Mouse (Mus musculus): ENCODE data around the gene Aggf1. TPM values are rescaled to one million over a fixed set of nuclear protein-coding genes. Genes with fewer than 3 reads are reported as not detected.

The Aggf1 gene
- total and polyA plus RNA-seq, 3 experiments = 31.0 to 52.6 (median 35.6) TPM

- Histone ChIP-seq H3K36me3 (replicated peaks) (peaks cover 5% of the 10 kb centered on the region), H3K4me3 (ENCODE audit: low read depth, low read length) (no peak overlapping the region), H3K4me1 (ENCODE audit: insufficient read depth, low read depth, low read length) (peaks cover 6% of the 10 kb centered on the region), H3K27me3 (ENCODE audit: insufficient read depth, low read length) (peaks cover 40% of the 10 kb centered on the region), H3K9me3 (replicated peaks) (no peaks in the 10 kb centered on the region)
- ATAC-seq (ENCODE audit: extremely low read depth, insufficient number of reproducible peaks, low FRiP score, poor library complexity, severe bottlenecking) = no peak
- DNase-seq (ENCODE audit: low spot score) = no peak
- TF ChIP-seq GATA2 (IDR thresholded peaks at IDR 0.05; ENCODE audit: borderline replicate concordance, low read depth, low read length) (no peak), CTCF (IDR thresholded peaks at IDR 0.05; ENCODE audit: low read depth, low read length) (no peak), POLR2AphosphoS5 (IDR thresholded peaks at IDR 0.05; ENCODE audit: insufficient replicate concordance, low read depth, low read length) (no peak), GATA1 (IDR thresholded peaks at IDR 0.05; ENCODE audit: borderline replicate concordance, low read length) (no peak), TAL1 (conservative IDR thresholded peaks at IDR 0.05; ENCODE audit: low read depth, low read length) (no peak)
Observed at GRCm38 (mm10) chr13:95343470-95343869, 31.7 kb downstream of the Aggf1 start.

GRCm38 (mm10) chr13:95336122-95336677 lies 39.0 kb downstream of the Aggf1 start:
- TF ChIP-seq GATA1 (IDR thresholded peaks at IDR 0.05; ENCODE audit: borderline replicate concordance, low read length) = no peak
- DNase-seq (ENCODE audit: low spot score) = no peak
- H3K4me3 ChIP-seq (ENCODE audit: low read depth, low read length) = no peak overlapping the region
- H3K27me3 ChIP-seq (ENCODE audit: insufficient read depth, low read length) = peaks cover 40% of the 10 kb centered on the region
- H3K9me3 ChIP-seq (replicated peaks) = no peaks in the 10 kb centered on the region
- H3K36me3 ChIP-seq (replicated peaks) = no peaks in the 10 kb centered on the region
- ATAC-seq (ENCODE audit: extremely low read depth, insufficient number of reproducible peaks, low FRiP score, poor library complexity, severe bottlenecking) = no peak
- H3K4me1 ChIP-seq (ENCODE audit: insufficient read depth, low read depth, low read length) = no peaks in the 10 kb centered on the region

GRCm38 (mm10) chr13:95332086-95332899 lies 42.9 kb downstream of the Aggf1 start:
- DNase-seq (ENCODE audit: low spot score) = no peak
- TF ChIP-seq GATA1 (IDR thresholded peaks at IDR 0.05; ENCODE audit: borderline replicate concordance, low read length) = no peak
- no peak for TF ChIP-seq POLR2AphosphoS5 (IDR thresholded peaks at IDR 0.05; ENCODE audit: insufficient replicate concordance, low read depth, low read length)
- no peak for TF ChIP-seq GATA2 (IDR thresholded peaks at IDR 0.05; ENCODE audit: borderline replicate concordance, low read depth, low read length)
- no peaks in the 10 kb centered on the region for H3K9me3 ChIP-seq (replicated peaks)
- no peaks in the 10 kb centered on the region for H3K36me3 ChIP-seq (replicated peaks)
- no peaks in the 10 kb centered on the region for H3K4me1 ChIP-seq (ENCODE audit: insufficient read depth, low read depth, low read length)
- H3K27me3 ChIP-seq (ENCODE audit: insufficient read depth, low read length) = peaks cover 32% of the 10 kb centered on the region
- H3K4me3 ChIP-seq (ENCODE audit: low read depth, low read length) = no peak overlapping the region
- no peak for ATAC-seq (ENCODE audit: extremely low read depth, insufficient number of reproducible peaks, low FRiP score, poor library complexity, severe bottlenecking)

GRCm38 (mm10) chr13:95330507-95330906 lies 44.6 kb downstream of the Aggf1 start:
- Histone ChIP-seq H3K4me3 (ENCODE audit: low read depth, low read length) (no peak overlapping the region), H3K36me3 (replicated peaks) (no peaks in the 10 kb centered on the region), H3K9me3 (replicated peaks) (no peaks in the 10 kb centered on the region), H3K27me3 (ENCODE audit: insufficient read depth, low read length) (peaks cover 34% of the 10 kb centered on the region), H3K4me1 (ENCODE audit: insufficient read depth, low read depth, low read length) (no peaks in the 10 kb centered on the region)
- DNase-seq (ENCODE audit: low spot score) = no peak
- no peak for ATAC-seq (ENCODE audit: extremely low read depth, insufficient number of reproducible peaks, low FRiP score, poor library complexity, severe bottlenecking)
- TF ChIP-seq GATA1 (IDR thresholded peaks at IDR 0.05; ENCODE audit: borderline replicate concordance, low read length) (no peak), GATA2 (IDR thresholded peaks at IDR 0.05; ENCODE audit: borderline replicate concordance, low read depth, low read length) (no peak), CTCF (IDR thresholded peaks at IDR 0.05; ENCODE audit: low read depth, low read length) (no peak), TAL1 (conservative IDR thresholded peaks at IDR 0.05; ENCODE audit: low read depth, low read length) (no peak), POLR2AphosphoS5 (IDR thresholded peaks at IDR 0.05; ENCODE audit: insufficient replicate concordance, low read depth, low read length) (no peak)

GRCm38 (mm10) chr13:95328767-95329166 lies 46.4 kb downstream of the Aggf1 start:
- no peaks in the 10 kb centered on the region for H3K9me3 ChIP-seq (replicated peaks)
- ATAC-seq (ENCODE audit: extremely low read depth, insufficient number of reproducible peaks, low FRiP score, poor library complexity, severe bottlenecking) (no peak), DNase-seq (ENCODE audit: low spot score) (no peak)
- TF ChIP-seq TAL1 (conservative IDR thresholded peaks at IDR 0.05; ENCODE audit: low read depth, low read length) = no peak
- no peak for TF ChIP-seq GATA1 (IDR thresholded peaks at IDR 0.05; ENCODE audit: borderline replicate concordance, low read length)
- TF ChIP-seq GATA2 (IDR thresholded peaks at IDR 0.05; ENCODE audit: borderline replicate concordance, low read depth, low read length) = no peak
- no peak for TF ChIP-seq POLR2AphosphoS5 (IDR thresholded peaks at IDR 0.05; ENCODE audit: insufficient replicate concordance, low read depth, low read length)
- TF ChIP-seq CTCF (IDR thresholded peaks at IDR 0.05; ENCODE audit: low read depth, low read length) = no peak
- H3K36me3 ChIP-seq (replicated peaks) = no peaks in the 10 kb centered on the region
- H3K4me1 ChIP-seq (ENCODE audit: insufficient read depth, low read depth, low read length) = no peaks in the 10 kb centered on the region
- peaks cover 40% of the 10 kb centered on the region for H3K27me3 ChIP-seq (ENCODE audit: insufficient read depth, low read length)
- H3K4me3 ChIP-seq (ENCODE audit: low read depth, low read length) = no peak overlapping the region

- Histone ChIP-seq H3K4me1 (ENCODE audit: insufficient read depth, low read depth, low read length) (no peaks in the 10 kb centered on the region), H3K36me3 (replicated peaks) (no peaks in the 10 kb centered on the region), H3K4me3 (ENCODE audit: low read depth, low read length) (no peak overlapping the region), H3K27me3 (ENCODE audit: insufficient read depth, low read length) (peaks cover 46% of the 10 kb centered on the region), H3K9me3 (replicated peaks) (no peaks in the 10 kb centered on the region)
- ATAC-seq (ENCODE audit: extremely low read depth, insufficient number of reproducible peaks, low FRiP score, poor library complexity, severe bottlenecking) = no peak
- TF ChIP-seq POLR2AphosphoS5 (IDR thresholded peaks at IDR 0.05; ENCODE audit: insufficient replicate concordance, low read depth, low read length) (no peak), GATA1 (IDR thresholded peaks at IDR 0.05; ENCODE audit: borderline replicate concordance, low read length) (no peak), GATA2 (IDR thresholded peaks at IDR 0.05; ENCODE audit: borderline replicate concordance, low read depth, low read length) (no peak), CTCF (IDR thresholded peaks at IDR 0.05; ENCODE audit: low read depth, low read length) (no peak), TAL1 (conservative IDR thresholded peaks at IDR 0.05; ENCODE audit: low read depth, low read length) (no peak)
- DNase-seq (ENCODE audit: low spot score) = no peak
Observed at GRCm38 (mm10) chr13:95327345-95327741, 47.8 kb downstream of the Aggf1 start.

Measured in G1E (cell line).